Mouse (Mus musculus): ENCODE results near the gene Cul4b. TPM values are rescaled to one million over a fixed set of nuclear protein-coding genes. Genes with fewer than 3 reads are reported as not detected.

Gene Cul4b
- total RNA-seq, 2 experiments from 2014 or later = 14.3 TPM

Other genes with a start within 250 kb of the Cul4b start
- gene Lamp2, start 119.7 kb downstream of the Cul4b start, total RNA-seq (2021) = 100 to 1,000 TPM; 140 to 146 TPM
- 10 to 100 TPM; 40.2 to 42.9 TPM for gene Mcts1, start 24.4 kb upstream of the Cul4b start, total RNA-seq (2021)
- 10 to 100 TPM; 11.2 to 13.0 TPM for gene C1galt1c1, start 58.9 kb upstream of the Cul4b start, total RNA-seq (2021)
- not detected for gene 6030498E09Rik, start 196.5 kb upstream of the Cul4b start, total RNA-seq (2021)